Mouse (Mus musculus): Measurements from ENCODE around the gene Dlx2.
A peak's percentile ranks its signal among the peaks of the same experiment; 100 is the strongest.

Dlx2 gene

GRCm38 (mm10) chr2:71540611-71541417 lies 5.7 kb downstream of the Dlx2 start:
- no peak for DNase-seq (ENCODE audit: low spot score in 2 of 2)

- no peak for DNase-seq (ENCODE audit: low spot score in 2 of 2)
Measured at GRCm38 (mm10) chr2:71534242-71535052, 12.1 kb downstream of the Dlx2 start.

- DNase-seq (ENCODE audit: low spot score in 2 of 2) = no peak
Measured at GRCm38 (mm10) chr2:71533094-71533493, 13.5 kb downstream of the Dlx2 start.

GRCm38 (mm10) chr2:71531990-71532970 lies 14.3 kb downstream of the Dlx2 start:
- DNase-seq (ENCODE audit: low spot score in 2 of 2) = no peak

GRCm38 (mm10) chr2:71531124-71531590 lies 15.4 kb downstream of the Dlx2 start:
- DNase-seq (ENCODE audit: low spot score in 2 of 2) = no peak

- no peak for DNase-seq (ENCODE audit: low spot score in 2 of 2)
Measured at GRCm38 (mm10) chr2:71530391-71531123, 16.0 kb downstream of the Dlx2 start.

GRCm38 (mm10) chr2:71529511-71530351 lies 16.8 kb downstream of the Dlx2 start:
- peak in 1 of 2 experiments; percentile 51 for DNase-seq (ENCODE audit: low spot score in 2 of 2)

GRCm38 (mm10) chr2:71528714-71529510 lies 17.6 kb downstream of the Dlx2 start:
- no peak for DNase-seq (ENCODE audit: low spot score in 2 of 2)

GRCm38 (mm10) chr2:71528014-71528713 lies 18.4 kb downstream of the Dlx2 start, which contains the start of gene Dlx1:
Dlx1 (plus strand) TSS chr2:71528113.
- peak in 1 of 2 experiments; percentile 17 for DNase-seq (ENCODE audit: low spot score in 2 of 2)

- no peak for DNase-seq (ENCODE audit: low spot score in 2 of 2)
Measured at GRCm38 (mm10) chr2:71527323-71528013, 19.1 kb downstream of the Dlx2 start.

- no peak for DNase-seq (ENCODE audit: low spot score in 2 of 2)
Measured at GRCm38 (mm10) chr2:71526595-71527322, 19.8 kb downstream of the Dlx2 start.

GRCm38 (mm10) chr2:71524763-71525162 lies 21.8 kb downstream of the Dlx2 start:
- no peak for DNase-seq (ENCODE audit: low spot score in 2 of 2)

- DNase-seq (ENCODE audit: low spot score in 2 of 2) = no peak
Measured at GRCm38 (mm10) chr2:71523431-71523830, 23.1 kb downstream of the Dlx2 start.

- DNase-seq (ENCODE audit: low spot score in 2 of 2) = no peak
Measured at GRCm38 (mm10) chr2:71522871-71523270, 23.7 kb downstream of the Dlx2 start.

- DNase-seq (ENCODE audit: low spot score in 2 of 2) = no peak
Measured at GRCm38 (mm10) chr2:71517466-71518099, 29.0 kb downstream of the Dlx2 start.

GRCm38 (mm10) chr2:71516995-71517394 lies 29.6 kb downstream of the Dlx2 start:
- no peak for DNase-seq (ENCODE audit: low spot score in 2 of 2)

GRCm38 (mm10) chr2:71512326-71512725 lies 34.2 kb downstream of the Dlx2 start:
- no peak for DNase-seq (ENCODE audit: low spot score in 2 of 2)

Measured in frontal cortex, postnatal 36 days (tissue).